Mouse (Mus musculus): ENCODE data around the gene Prpf4b. TPM values are rescaled to one million over a fixed set of nuclear protein-coding genes. Genes with fewer than 3 reads are reported as not detected.
"Not testable (repeated sequence)": the region's sequence is repeated elsewhere in the genome, so short reads cannot be mapped to it uniquely, and the experiment has no call there.

Gene Prpf4b
- polyA plus RNA-seq, 2 experiments, result 37.2 to 52.4 TPM

DNA sequence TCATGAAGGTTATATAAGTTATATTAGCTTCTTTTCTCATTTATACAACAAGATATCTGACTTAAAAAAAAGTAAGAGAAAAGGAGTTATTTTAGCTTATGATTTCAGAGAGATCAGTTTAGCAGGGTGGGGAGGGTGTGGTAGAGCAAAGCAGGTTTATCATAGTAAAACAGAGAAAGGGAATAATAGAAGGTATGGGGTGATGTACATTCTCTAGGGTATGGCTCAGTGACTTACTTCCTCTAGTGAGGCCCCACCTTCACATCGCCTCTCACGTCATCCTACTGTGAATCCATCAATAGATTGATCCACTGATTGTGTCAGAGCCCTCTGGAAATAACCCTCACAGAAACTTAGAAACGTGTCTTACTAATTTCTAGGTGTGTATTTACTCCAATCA is 24.3 kb upstream of the Prpf4b start:
- ATAC-seq (ENCODE audit: insufficient read depth) (peak; percentile 63; the same call in 1 of the 2 replicates), DNase-seq (ENCODE audit: low read depth in 3 of 3, low spot score in 3 of 3) (no peak)
- peaks cover 0 to 9% of the 10 kb centered on the region in 2 experiments; a peak in 3 of 4 replicates for H3K4me1 ChIP-seq (replicated peaks; ENCODE audit: control insufficient read depth in 2 of 2, insufficient read depth in 2 of 2, low read length in 1 of 2)
- H3K4me2 ChIP-seq (ENCODE audit: low read depth), result no peak overlapping the region
- H3K27ac ChIP-seq, result no peak overlapping the region
- H3K36me3 ChIP-seq (replicated peaks; ENCODE audit: control insufficient read depth, insufficient read depth, low read depth), result no peaks in the 10 kb centered on the region
- H3K9me3 ChIP-seq (ENCODE audit: control insufficient read depth, low read length), result peaks cover 10% of the 10 kb centered on the region
- H3K9ac ChIP-seq (replicated peaks), result no peak overlapping the region
- no peaks in the 10 kb centered on the region for H3K27me3 ChIP-seq (ENCODE audit: control insufficient read depth, insufficient read depth, low read length)
- 46% methylated on average over 3 of the region's 3 CpGs for WGBS (ENCODE audit: insufficient replicate concordance)
- H3K4me3 ChIP-seq (ENCODE audit: insufficient read depth in 1 of 2, low read depth in 2 of 2, low read length in 2 of 2), result no peak overlapping the region
- no peak for TF ChIP-seq CTCF (IDR thresholded peaks at IDR 0.05; ENCODE audit: low read depth)
- TF ChIP-seq EP300 (IDR thresholded peaks at IDR 0.05; ENCODE audit: low read depth), result peak; percentile 19; the same call in 1 of the 2 replicates

DNA sequence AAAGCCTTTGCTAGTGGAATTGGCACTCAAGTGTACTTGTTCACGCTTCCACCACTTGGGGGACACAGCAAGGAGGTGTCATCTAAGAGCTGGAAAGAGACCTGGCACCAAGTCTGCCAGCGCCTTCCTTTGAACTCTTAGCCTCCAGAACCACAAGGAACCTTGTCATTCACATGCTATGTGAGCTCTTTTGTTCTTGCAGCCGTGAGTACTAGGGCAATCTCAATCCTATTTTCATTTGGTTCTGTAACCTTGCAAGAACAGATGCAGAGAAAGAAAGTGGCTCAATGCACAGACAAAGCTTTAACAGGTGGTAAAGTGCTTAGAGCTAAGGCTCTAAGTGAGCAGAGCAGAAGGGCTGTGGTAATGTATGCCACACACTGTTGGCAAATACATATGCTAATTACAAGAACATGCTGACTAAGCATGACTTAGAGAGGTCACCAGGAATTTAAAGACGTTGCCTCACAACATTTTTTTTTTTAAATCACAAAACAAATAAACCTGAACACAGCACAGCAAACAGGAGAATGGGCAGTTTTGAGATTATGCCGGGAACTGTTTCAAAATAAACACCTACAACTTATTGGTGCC is 23.8 kb upstream of the Prpf4b start:
- peaks cover 10% of the 10 kb centered on the region for H3K9me3 ChIP-seq (ENCODE audit: control insufficient read depth, low read length)
- H3K27me3 ChIP-seq (ENCODE audit: control insufficient read depth, insufficient read depth, low read length), result no peaks in the 10 kb centered on the region
- no peak overlapping the region for H3K9ac ChIP-seq (replicated peaks)
- ATAC-seq (ENCODE audit: insufficient read depth) (no peak), DNase-seq (ENCODE audit: low read depth in 3 of 3, low spot score in 3 of 3) (no peak)
- H3K4me3 ChIP-seq (ENCODE audit: insufficient read depth in 1 of 2, low read depth in 2 of 2, low read length in 2 of 2), result no peak overlapping the region
- H3K27ac ChIP-seq, result no peak overlapping the region
- no peak overlapping the region for H3K4me2 ChIP-seq (ENCODE audit: low read depth)
- WGBS (ENCODE audit: insufficient replicate concordance), result 68% methylated on average over 5 of the region's 5 CpGs
- H3K4me1 ChIP-seq (replicated peaks; ENCODE audit: control insufficient read depth in 2 of 2, insufficient read depth in 2 of 2, low read length in 1 of 2), result peaks cover 0 to 9% of the 10 kb centered on the region in 2 experiments; a peak in 3 of 4 replicates
- H3K36me3 ChIP-seq (replicated peaks; ENCODE audit: control insufficient read depth, insufficient read depth, low read depth), result no peaks in the 10 kb centered on the region
- TF ChIP-seq CTCF (IDR thresholded peaks at IDR 0.05; ENCODE audit: low read depth) (0 out of 2 replicates have a peak, but pooled peaks have one; percentile 20), EP300 (IDR thresholded peaks at IDR 0.05; ENCODE audit: low read depth) (no peak)

DNA sequence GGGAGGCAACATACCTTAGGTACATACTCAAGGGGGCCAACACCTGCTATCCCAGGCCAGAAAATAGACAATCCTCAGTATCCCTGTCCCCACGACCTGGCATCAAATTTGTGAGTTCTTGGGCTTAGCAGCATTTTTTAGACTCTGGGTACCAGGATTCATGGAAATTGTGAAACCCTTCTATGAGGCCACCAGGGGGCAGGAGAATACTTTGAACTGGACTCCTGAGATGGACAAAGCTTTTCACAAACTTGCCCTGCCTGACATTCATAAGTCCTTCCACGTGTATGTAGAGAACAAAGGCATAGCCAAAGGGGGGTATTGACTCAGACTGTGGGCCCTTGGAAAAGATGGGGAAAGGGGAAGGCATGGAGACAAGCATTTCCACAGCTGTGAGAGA is 17.6 kb upstream of the Prpf4b start:
- no peak for ATAC-seq (ENCODE audit: insufficient read depth)
- no peak for DNase-seq (ENCODE audit: low read depth in 3 of 3, low spot score in 3 of 3)
- no peak overlapping the region for H3K27ac ChIP-seq

DNA sequence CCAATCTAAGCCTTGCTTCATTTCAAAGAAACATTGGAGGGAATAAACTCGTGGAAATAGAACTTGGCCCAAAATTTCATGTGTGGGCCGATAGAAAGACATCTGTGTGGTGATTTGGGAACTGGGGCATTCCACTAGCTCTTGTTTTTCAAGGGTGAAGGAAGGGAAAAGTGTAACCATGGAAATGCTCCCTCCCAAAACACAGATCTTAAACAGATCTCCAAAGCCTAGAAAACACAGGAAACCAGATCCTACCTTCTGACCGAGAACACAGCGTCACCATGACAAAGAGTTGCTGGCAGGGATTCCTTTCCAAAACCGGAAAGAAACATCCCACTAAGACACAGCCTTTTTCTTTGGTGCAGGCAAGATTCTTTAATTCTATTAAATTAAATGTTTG is 15.7 kb upstream of the Prpf4b start:
- Histone ChIP-seq H3K4me1 (replicated peaks; ENCODE audit: control insufficient read depth in 2 of 2, insufficient read depth in 2 of 2, low read length in 1 of 2) (no peaks in the 10 kb centered on the region; a peak in 1 of 4 replicates), H3K9ac (replicated peaks) (no peak overlapping the region), H3K4me2 (ENCODE audit: low read depth) (no peak overlapping the region), H3K27me3 (ENCODE audit: control insufficient read depth, insufficient read depth, low read length) (no peaks in the 10 kb centered on the region), H3K4me3 (ENCODE audit: insufficient read depth in 1 of 2, low read depth in 2 of 2, low read length in 2 of 2) (no peak overlapping the region), H3K36me3 (replicated peaks; ENCODE audit: control insufficient read depth, insufficient read depth, low read depth) (no peaks in the 10 kb centered on the region), H3K9me3 (ENCODE audit: control insufficient read depth, low read length) (peaks cover 3% of the 10 kb centered on the region), H3K27ac (no peak overlapping the region)
- DNase-seq (ENCODE audit: low read depth in 3 of 3, low spot score in 3 of 3) (no peak), ATAC-seq (ENCODE audit: insufficient read depth) (no peak)
- TF ChIP-seq CTCF (IDR thresholded peaks at IDR 0.05; ENCODE audit: low read depth), result no peak
- TF ChIP-seq EP300 (IDR thresholded peaks at IDR 0.05; ENCODE audit: low read depth), result no peak
- 63% methylated on average over 5 of the region's 5 CpGs for WGBS (ENCODE audit: insufficient replicate concordance)

More for the DNA sequence above, 17.6 kb upstream of the Prpf4b start:
- TF ChIP-seq CTCF (IDR thresholded peaks at IDR 0.05; ENCODE audit: low read depth) (peak; percentile 64), EP300 (IDR thresholded peaks at IDR 0.05; ENCODE audit: low read depth) (no peak)
- Histone ChIP-seq H3K27me3 (ENCODE audit: control insufficient read depth, insufficient read depth, low read length) (no peaks in the 10 kb centered on the region), H3K36me3 (replicated peaks; ENCODE audit: control insufficient read depth, insufficient read depth, low read depth) (no peaks in the 10 kb centered on the region), H3K9me3 (ENCODE audit: control insufficient read depth, low read length) (peaks cover 10% of the 10 kb centered on the region), H3K9ac (replicated peaks) (no peak overlapping the region), H3K4me2 (ENCODE audit: low read depth) (no peak overlapping the region), H3K4me3 (ENCODE audit: insufficient read depth in 1 of 2, low read depth in 2 of 2, low read length in 2 of 2) (no peak overlapping the region), H3K4me1 (replicated peaks; ENCODE audit: control insufficient read depth in 2 of 2, insufficient read depth in 2 of 2, low read length in 1 of 2) (no peaks in the 10 kb centered on the region; a peak in 1 of 4 replicates)
- WGBS (ENCODE audit: insufficient replicate concordance), result 20% methylated on average over 2 of the region's 2 CpGs

DNA sequence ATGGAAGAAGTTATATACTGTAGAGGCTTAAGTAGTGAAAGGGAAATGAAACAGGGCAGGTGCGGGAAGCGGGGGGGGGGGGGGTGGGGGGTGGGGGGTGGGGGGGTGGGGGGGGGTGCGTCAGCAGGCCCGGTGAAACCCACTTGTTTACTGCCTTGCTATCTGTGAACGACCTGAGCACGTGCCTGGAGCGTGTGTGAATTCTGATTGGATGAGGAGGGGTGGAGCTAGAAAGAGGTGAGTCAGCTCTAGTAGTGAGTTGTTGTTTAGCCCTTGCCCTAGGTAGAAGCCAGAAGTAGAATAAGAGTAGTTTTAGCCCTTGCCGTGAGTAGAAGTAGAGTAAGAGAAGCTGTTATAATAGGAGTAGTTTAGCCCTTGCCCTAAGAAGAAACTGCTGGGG is 13.9 kb upstream of the Prpf4b start:
- not testable (repeated sequence) for H3K9me3 ChIP-seq (ENCODE audit: control insufficient read depth, low read length); H3K4me2 ChIP-seq (ENCODE audit: low read depth); H3K27me3 ChIP-seq (ENCODE audit: control insufficient read depth, insufficient read depth, low read length); H3K4me1 ChIP-seq (replicated peaks; ENCODE audit: control insufficient read depth in 2 of 2, insufficient read depth in 2 of 2, low read length in 1 of 2); H3K4me3 ChIP-seq (ENCODE audit: insufficient read depth in 1 of 2, low read depth in 2 of 2, low read length in 2 of 2); H3K27ac ChIP-seq; H3K36me3 ChIP-seq (replicated peaks; ENCODE audit: control insufficient read depth, insufficient read depth, low read depth); DNase-seq (ENCODE audit: low read depth in 3 of 3, low spot score in 3 of 3); H3K9ac ChIP-seq (replicated peaks)
- WGBS (ENCODE audit: insufficient replicate concordance), result 16% methylated on average over 6 of the region's 8 CpGs
- peak; percentile 72 for ATAC-seq (ENCODE audit: insufficient read depth)

Measured in liver, embryonic 14.5 days (tissue).